Mouse (Mus musculus) WW6 (cell line): ENCODE data around the gene Ccdc57.

Source experiments
- DNase-seq: peaks from one replicate; pipeline ENCODE4 v3.0.0-alpha.2; 2013; ENCODE audit warnings: low read depth, low spot score

Gene Ccdc57

DNA sequence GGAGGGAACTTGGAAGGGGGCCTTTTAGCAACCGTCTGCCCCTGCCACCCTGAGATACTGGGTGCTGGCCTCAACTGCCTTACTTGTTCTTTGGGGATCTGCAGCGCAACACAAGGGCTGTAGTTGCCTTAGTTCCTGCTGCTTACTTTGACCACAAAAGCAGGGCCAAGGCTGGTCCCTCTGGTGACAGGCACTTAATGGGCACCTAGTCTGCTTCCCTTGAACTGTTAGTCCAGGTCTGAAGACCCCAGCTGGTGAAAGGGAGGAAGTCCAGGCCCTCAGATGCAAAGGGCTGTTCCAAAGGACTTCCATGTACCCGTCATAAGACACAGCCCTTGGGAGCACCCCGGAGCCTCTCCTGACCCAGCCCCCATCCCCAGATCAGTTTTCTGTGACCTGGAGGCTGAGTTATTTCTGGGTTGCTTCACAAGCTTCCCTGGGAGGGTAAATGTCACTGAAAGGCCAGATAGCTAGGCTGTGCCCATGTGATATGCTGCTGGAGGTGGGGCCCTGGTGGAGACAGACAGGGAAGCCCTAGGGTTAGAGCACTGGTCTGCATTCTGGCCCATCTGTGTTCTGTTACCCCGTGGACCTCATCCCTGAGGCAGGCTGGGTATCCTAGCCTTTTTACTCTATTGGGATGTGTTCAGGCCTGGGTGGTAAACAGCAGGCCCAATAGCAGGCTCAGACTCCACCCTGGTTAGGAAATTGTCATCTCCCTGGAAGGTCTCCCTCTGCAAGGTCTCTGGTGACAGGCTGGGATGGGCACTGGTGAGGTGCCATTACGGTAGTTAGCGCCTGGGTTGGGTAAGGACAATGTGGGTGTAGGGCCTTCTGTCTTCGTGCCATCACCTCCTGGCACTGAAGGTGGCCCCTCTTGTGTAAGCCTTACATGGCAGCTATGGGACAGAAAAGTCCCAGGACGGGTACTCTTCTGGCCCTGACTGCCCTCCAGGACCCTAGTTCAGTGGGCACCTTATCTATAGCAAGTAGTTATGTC is 19.4 kb upstream of the Ccdc57 start:
- no peak for DNase-seq

DNA sequence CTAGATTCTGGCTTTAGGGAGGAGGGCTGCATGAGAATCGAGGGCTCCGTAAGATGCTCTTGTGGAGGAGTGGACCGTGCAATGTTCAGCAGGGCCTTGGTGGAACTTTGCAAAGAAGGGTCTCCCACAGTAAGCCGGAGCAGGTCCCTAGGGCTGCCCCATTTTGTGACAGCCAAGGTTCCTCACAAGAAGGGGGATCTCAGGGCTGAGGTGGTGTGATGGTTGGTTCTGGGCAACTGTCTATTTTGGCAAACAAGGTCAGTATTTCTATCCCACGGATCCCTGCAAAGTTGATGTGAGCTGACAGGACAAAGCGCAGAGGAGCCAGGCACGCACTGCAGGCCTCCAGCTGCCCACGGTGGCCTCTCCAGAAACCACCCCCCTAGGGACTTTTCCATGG is 18.6 kb upstream of the Ccdc57 start:
- DNase-seq: no peak

DNA sequence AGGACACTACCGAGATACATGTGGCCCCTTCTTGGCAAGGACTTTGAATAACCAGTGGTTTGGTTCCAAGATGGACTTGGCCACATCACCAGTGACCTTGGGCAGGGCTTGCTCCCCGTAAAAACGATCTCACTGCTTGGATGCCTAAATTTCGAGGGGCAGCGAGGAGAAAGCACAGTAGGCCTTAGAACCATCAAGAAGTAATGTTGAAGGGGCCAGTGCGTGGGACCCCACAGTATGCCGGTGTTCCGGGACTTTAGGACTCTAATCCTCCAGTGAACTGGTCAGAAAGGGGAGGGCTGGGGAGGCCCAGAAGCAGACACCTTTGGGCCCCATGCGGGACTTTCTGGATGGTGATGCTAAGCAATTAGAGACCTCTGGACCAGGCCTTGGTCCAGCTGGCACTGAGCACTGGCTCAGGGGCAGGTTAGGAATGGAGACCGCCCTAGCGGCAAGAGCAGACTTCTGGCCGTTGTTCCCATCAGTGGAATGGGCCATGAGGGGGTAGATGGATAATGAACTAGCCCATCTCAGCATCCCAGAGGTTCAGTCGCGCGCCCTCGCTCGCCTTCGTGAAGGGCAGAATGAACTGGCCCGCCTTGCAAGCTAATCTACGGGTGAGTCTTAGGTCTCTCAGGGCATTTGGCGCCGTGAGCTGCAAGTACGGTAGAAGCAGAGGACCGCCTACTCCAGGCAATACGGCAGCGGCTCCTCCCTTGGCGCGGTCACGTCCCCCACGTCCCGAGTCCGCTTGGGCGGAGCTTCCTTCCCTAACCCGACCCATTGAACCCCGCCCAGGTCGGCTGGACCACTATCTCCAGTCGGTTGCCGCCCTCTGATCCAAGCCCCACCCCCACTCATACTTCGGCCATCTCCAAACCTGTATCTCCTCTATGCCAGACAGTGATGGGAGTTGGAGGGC is 17.9 kb upstream of the Ccdc57 start:
- peak; percentile 93 for DNase-seq

DNA sequence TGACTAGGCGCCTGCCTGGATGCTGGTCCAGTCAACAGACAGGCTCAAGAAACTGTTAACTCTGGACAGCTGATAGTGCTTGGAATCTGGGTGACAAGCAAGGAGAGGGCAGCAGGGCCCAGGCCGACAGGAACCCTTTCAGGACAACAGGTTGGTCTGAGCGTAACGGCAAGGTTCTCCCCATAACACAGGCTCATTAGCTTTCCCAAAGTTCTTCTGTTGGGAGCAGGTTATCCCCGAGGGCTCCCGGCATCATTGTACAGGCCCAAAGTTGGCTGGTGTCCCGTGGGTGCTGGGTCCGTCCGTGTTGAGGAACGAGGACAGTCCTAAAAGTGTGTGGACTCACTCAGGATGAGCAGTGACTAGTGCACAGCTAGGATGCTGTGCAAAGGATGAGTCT is 17.2 kb upstream of the Ccdc57 start:
- no peak for DNase-seq

DNA sequence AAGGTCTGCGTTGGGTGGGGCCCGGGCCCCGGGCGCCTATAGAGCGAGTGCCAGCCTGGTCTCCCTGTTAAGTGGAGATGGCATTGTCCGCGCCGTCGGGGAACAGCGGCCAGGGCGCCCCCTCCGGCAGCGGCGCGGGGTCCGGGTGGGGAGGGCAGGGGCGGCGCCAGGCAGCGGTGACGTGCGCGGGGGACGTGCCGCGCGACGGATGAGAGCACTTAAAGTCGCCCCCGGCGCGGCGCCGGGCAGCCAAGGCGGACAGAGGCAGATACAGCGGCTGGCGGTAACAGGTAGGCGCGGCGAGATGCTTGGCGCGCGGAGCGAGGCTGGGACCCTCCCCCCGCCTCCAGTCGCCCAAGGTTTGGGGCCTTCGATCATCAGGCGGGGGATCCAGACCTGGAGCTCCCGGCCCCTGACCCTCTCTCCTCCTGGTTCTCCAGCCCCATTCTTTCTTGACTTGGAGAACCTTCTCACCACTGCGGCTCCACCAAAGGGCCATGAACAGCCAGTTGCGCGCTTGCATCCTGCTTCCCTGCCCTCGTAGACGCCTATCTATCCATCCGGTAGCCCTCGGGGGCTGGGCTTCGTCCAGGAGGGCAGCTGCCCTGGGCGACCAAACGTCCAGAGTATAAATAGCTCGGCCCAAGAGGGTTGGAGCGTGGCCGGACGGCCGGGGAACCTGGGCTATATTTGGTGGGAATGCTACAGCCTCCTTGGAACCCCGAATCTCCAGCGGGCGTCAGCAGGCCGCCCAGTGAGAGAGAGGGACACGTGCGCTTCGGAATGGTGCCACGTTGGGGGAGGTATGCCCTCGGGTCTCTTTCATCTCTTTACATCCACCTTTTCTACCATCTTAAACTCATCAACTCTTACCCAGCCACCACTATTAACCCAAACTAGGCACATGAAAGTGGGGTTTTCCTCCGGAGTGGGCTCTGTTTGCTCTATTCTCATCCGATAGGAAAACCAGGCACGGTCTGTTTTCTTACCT is 16.5 kb upstream of the Ccdc57 start:
- no peak for DNase-seq

DNA sequence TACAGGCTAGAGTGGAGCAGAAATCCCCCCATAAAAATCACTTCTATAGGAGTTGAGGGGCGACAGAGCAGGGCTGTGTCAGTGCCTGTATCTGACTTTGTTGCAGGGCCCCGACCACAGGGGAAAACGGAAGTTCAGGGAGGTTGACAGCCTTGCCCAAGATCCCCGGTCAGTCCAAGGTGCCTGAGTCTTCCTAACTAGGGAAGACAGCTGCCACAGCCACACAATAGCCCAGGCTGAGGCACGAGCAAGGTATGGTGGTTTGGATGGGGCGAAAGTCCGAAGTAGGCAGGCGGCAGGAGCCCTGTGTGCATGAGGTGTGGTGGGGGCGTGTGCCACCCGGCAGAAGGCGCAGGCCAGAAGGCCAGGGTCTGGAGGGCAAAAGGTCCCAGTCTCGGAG is 15.7 kb upstream of the Ccdc57 start, which contains the start of gene Slc16a3:
Gene Slc16a3, plus strand, starts transcription at position 153 of the 400 bp plus-strand sequence.
- DNase-seq: no peak

DNA sequence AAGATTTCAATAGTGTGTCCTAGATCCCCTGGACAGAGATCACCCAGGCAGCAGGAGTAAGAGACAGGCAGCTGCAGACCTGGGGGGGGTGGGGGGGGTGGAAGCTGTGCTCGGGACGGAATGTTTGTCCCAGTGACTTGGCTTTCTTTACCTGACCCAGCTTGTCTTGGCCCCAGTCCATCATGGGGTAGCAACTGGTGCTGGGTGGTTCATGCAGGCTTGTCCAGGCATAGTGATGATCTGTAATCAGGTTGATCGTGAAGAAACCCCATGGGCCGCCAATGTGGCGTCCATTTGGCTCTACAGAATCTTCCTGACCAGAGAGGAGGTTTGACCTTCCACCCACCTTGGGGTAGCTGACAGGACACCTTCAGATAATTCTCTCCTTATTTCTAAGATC is 13.3 kb upstream of the Ccdc57 start:
- no peak for DNase-seq

DNA sequence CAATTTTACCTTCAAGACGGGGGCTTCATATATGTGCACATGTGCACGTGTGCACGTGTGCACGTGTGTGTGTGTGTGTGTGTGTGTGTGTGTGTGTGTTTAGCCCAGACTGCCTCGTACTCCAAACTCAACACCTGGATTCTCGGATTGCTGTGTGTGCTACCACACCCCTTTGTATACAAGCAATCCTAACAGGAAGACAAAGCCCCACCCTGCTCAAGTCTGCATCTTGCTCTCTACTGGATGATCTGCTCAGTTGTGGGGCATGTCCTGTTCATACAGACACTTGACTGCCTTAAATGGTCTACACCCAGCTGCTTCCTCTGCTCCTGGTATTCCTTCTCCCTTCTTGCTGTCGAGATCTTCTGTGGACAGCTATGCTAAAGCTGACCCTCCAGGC is 12.6 kb upstream of the Ccdc57 start:
- DNase-seq: no peak

DNA sequence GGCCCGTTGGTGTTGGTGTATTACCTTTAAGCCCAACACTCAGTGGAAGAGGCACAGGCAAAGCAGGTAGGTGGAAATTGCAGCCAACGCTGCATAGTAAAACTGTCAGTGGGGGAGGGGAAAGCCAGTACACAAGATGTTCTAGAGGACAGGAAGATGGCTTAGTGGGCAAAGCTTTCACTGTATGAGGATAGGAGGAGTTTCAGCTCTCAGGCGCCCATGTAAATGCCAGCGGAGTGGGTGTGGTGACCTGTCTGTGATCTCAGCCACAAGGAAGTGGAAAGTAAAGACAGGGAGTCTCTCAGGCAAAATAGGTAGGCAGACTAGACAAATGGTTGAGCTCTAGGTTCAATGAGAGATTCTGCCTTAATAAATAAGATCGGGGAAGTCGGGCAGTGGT is 8.3 kb upstream of the Ccdc57 start:
- no peak for DNase-seq

DNA sequence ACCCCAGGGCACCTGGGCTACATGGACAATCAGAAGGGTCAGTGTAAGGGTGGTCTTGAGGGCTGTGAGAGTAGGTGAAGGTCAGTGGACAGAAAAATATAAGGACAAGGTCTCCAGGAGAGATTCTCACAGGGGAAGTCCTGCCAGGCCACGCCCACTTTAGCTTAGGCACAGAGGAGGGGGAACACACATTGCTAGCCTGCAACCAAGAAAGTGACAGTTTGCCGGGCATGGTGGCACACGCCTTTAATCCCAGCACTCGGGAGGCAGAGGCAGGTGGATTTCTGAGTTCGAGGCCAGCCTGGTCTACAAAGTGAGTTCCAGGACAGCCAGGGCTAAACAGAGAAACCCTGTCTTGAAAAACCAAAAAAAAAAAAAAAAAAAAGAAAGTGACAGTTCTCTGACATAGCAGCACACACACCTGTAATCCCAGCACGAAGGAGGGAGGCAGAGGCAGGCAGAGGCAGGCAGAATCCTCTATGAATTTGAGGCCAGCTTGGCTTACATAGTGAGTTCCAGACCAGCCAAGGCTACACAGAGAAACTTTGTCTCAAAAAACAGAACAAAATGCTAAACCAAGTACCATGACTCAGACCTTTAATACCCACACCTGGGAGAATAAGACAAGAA is 7.2 kb upstream of the Ccdc57 start:
- DNase-seq: no peak

DNA sequence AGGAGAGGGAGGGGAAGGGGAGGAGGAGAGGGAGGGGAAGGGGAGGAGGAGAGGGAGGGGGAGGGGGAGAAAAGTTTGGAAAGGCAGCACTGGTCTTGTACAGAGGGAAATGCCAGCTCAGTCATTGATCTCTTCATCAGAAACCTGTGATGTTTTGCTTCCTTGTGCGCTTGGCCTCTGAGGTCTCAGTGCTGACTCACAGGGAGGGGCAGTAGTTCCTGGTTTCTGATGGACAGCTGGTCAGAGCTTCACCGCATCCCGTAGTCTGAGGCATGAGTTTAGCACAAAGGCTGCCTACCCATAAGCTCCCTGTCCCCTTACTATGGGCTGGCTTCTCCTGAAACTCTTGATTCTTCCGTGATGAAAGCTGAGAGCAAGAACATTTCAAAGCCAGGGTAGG is 6.1 kb upstream of the Ccdc57 start:
- DNase-seq: no peak

DNA sequence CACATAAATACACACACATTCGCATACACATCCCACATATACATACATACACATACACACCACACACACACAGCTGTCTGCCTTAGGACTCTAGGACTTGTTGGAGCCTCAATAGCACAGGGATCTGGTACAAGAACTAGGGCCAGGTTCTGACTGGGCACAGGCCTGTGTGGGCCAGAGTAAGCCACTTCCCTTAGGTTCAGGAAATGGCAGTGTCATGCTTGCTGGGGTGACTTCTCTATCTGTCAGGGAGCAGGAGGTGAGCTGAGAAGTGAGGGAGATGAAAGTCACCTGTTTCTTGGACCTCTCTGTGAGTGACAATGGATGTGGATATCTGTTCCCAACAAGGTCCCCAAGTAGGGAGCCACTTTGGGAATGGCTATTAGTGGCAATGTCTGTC is 5.3 kb upstream of the Ccdc57 start:
- DNase-seq: no peak

DNA sequence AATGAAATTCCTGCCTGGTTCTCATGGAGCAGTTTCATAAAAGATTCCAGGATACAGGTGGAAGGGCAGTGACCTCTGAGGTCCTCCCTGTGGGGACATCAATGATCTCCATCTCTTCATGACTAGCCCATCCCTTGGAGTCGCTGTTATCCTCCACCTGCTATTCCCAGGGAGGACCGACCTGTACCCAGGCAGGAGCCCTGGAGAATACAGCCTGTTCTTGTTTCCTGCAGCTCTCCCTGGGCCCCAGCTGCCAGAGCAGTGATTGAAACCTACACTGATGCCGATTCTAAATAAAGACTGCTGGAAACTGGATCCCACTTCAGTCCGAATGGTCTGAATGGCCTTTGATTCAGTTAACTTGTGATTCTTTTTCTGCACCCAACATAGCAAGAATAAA is 1.2 kb downstream of the Ccdc57 start:
- no peak for DNase-seq

DNA sequence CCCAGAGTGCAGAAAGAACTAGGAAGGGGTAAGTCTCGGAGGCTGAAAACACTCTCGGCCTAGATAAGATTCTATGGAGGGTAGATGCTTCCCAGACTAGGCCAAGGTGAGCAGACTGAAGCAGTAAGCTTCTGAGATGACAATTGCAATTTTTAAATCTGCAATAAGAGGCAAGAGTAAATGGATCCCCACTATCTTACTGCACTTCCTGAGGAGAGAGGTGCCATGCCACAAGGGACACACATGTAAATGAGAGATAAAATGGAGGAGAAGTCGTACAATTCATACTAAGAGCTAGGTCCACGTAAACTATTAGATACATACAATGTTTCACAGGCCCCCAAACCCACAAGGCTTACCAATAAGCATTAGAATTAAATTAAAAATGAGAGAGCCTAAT is 4.2 kb downstream of the Ccdc57 start:
- DNase-seq: no peak

DNA sequence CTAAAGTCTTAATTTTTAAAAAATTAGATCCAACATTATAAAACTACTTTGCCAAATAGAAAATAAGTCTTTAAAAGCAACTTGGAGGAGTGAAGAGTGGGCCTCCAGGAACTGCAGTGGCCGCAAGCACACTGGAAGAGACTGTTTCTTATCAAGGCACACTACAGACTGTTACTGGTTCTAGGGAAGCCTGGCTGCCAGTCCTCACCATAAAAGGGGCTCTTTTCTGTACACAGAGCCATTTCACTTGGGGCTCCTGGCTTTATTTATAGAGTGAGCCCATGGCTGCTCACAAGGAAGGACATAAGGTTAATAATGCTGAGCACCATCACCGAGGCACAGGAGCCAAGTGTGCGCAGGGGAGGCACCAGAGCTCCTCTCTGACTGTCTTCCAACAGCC is 10.1 kb downstream of the Ccdc57 start:
- no peak for DNase-seq

DNA sequence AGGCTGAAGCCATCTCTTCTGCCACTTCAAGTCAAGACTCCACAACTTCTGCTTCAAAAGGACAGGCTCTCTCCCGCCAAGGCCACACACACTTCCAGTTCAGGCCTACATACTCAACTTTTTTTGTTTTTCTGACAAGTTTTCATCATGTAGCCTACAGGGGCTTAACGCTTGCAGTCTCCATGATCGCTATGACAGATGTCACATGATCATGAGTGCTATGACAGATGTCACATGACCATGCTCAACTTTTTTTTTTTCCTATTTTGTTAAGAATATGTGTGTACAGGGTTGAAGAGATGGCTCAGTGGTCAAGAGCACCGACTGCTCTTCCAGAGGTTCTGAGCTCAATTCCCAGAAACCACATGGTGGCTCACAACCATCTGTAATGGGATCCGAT is 14.9 kb downstream of the Ccdc57 start:
- no peak for DNase-seq

DNA sequence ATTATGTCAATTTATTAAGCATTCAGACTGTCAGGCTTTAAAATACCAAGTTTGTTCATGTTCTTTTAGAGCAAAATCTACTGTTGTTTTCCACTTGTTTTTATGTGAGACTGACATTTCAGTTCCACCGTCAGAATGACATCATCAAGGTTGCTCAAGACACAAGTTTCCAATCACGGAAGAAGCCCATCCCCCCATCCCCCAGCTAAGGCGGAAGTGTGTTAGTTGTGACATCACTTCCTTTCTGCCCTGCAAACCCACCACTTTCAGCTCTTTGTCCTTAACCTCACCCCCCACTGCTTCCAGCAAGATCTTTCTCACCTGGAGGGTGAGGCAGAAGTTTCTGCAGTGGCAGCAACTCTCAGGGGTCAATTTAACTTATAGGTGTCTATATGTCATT is 16.2 kb downstream of the Ccdc57 start:
- no peak for DNase-seq

DNA sequence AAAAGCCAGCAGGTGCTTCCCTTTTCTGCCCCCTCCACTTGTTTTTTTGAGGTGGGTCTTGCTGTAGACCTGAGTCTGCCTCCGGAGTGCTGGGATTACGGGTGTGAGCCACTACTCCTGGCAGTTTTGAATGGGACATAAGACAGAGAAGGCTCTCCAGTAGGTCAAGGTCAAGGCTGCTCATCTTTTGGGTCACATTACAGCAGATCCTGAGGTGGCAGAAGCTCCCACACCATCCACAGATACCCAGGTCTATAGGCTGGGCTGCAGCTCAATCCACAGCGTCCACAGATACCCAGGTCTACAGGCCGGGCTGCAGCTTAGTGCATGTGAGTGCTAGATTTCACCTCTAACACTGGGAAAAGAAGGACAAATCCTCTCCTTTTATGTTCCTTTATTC is 18.9 kb downstream of the Ccdc57 start:
- no peak for DNase-seq

DNA sequence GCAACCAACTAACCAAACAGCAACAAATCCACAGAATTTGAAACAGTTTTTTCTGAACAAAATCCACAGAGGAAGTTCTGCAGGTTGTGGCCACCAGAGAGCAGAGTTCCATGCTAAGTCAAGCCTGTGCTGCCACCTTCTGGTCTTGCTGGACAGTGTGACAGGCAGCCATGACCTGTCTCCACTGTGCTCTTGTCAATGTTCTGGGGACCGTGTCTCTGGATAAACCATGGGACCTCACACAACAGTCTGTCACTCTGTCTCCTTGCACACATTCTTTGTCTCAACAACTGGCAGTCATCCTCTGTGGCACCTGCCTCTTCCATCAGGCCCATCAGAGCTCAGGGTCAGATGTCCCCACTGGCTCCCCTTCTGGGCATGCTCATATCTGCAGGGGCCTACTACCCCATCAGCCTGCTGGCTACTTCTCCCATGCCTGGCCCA is 27.2 kb downstream of the Ccdc57 start:
- DNase-seq: peak; percentile 69

DNA sequence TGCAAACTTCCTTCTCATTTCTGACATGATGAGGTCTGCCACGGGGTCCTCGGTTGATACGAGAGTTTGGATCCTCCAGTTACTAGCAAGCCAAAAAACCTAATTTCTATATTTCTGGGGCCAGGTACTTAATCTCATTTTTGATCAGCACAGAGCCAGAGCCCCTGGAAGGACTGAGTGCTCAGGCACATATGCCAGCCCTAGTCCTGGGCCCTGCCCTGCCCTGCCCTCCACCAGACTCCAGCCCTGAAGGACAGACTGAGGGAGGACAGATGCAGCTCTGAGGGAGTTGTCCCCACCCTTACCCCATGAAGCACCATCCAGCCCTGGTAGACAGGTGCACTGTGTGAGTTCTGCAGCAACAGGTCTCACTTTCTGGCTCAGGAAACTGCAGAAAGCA is 28.1 kb downstream of the Ccdc57 start:
- no peak for DNase-seq
